Mouse (Mus musculus) spleen, postnatal 4 days (tissue): ENCODE measurements around the gene Ephb1.
A peak's percentile ranks its signal among the peaks of the same experiment; 100 is the strongest.

Experiments used
- DNase-seq, 2 experiments: peaks; one replicate each; pipeline ENCODE4 v3.0.0; 2022; ENCODE audit warnings: low spot score in 2 of 2

Ephb1 gene

GRCm38 (mm10) chr9:101911176-101911866 lies 443.2 kb downstream of the Ephb1 start:
- DNase-seq: no peak

- DNase-seq: no peak
Observed at GRCm38 (mm10) chr9:101909491-101909890, 445.0 kb downstream of the Ephb1 start.

GRCm38 (mm10) chr9:101908849-101909248 lies 445.6 kb downstream of the Ephb1 start:
- DNase-seq: no peak

DNA sequence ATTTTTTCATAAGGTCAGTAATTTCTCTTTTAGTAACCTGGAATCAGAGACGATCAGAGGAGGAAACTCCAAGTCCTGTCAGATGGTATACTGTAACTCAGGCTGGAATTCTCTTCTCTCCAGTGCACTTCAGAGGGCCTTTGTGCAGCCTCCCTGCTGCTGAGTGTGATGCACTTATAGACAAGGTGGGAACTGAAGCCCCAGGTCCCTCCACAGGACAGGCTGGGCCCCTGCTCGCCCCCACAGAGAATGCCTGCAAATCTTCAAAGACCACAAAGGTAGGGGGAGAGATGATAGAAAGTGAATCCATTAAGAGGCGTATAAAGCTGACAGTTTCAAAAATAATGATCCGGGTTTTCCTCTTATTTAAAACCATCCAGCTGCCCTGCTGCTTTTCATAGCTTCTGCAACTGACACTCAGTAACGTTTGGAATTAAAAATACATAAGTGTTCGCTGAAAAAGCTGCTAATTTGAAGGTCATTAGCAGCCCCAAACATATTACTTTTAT lies 446.7 kb downstream of the Ephb1 start:
- DNase-seq: no peak

GRCm38 (mm10) chr9:101903406-101903805 lies 451.1 kb downstream of the Ephb1 start:
- no peak for DNase-seq

DNA sequence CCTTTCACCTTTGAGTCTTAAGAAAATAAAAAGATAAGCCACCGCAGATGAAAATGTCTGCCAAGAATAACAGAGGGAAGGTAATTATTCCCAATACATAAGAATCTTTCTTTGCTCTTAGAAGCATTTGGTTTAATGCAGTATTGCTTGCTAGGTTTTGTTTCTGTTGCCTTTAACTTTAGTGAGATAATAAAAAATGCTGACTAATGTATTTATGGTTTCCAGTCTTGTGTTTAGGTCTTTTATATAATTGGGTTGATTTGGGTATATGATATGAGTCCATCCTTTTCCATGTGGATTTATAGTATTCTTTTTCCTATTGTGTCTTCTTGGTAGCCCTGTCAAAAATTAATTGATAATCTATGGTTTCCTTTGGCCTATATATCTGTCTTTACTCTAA lies 456.6 kb downstream of the Ephb1 start:
- DNase-seq: no peak

DNA sequence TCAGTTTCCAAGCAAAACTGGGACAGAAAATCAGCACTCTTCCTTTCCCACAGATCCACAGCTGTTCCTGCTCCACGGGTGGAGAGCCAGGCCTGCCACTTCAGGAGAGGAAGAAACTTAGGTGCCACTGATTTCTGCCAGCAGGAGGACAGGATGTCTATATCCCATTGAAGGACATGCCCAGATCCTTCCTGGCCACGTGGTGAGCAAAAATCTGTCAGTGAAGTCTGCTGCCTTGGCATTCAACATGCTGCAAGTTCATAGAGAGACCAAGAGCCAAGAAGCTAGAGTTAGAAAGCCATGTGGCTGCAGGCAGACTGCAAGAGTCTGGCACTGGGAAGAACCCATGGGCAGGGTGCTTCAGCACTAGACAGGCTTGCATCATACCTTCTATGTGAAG lies 471.2 kb downstream of the Ephb1 start:
- no peak for DNase-seq

DNA sequence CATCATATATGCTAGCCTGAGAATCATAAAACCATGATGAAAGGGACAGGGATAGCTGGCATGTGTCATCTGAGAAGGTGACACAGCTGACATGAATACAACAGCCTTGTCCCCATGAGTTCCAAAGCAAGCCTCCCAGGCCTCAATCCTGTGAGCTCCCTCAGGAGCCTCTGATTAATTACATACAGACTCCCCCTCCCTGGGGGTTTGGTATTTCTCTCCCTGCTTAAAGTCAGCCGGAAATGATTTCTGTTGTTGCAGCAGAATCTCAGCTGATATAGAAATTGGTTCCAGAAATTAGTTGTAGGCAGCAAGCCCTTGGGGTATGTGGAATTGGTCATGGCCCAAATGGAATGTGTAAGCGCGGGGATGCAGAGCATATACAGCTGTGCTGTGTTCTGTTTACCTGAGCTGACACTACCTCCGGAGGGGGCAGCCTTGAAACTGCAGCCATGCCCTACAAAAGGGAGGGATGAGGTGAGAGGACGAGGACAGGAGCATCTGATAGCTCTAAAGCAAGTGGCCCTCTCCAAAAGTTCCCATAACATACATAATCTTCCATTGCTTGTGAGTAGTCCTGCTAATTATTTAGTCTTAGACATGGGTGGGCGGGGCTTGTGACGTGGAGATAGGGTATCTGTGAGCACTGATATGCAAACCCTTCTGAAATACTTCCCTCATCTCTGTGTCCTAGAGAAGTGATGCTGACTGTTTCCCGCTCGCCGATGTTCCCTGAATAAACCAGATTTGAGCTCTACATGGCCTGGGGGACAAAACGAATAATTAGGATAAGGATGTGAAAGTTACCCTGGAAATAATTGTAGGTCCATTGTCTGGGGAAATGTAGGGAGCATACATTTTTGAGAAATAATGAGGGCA lies 477.1 kb downstream of the Ephb1 start:
- peak in 1 of 2 experiments; percentile 46 for DNase-seq

DNA sequence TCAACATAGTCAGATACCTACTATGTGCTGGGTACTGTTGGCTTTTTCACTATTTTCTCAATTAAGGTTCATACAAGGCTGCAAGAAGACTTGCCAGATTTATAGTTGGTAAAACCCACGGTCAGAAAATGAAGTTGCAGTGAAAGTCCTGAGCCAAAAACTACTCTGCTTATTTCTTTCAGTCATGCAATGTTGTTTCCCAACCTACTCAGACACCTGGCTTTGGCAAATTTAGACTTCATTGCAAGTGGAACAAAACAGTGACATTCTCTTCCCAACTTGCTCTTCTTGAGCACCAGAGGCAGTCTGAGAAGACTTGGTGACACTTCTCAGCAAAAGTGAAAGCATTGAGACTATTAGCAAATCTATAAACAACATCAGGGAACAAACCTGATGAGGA lies 479.2 kb downstream of the Ephb1 start:
- DNase-seq: no peak
